Mouse (Mus musculus) c-Kit-negative CD71-positive TER-119-positive erythroid progenitor cells, embryonic 14.5 days (primary cell): ENCODE measurements around the gene Zfp637.
"Not testable (repeated sequence)": the region's sequence is repeated elsewhere in the genome, so short reads cannot be mapped to it uniquely, and the experiment has no call there.

Source experiments
- DNase-seq: peaks from one replicate; pipeline ENCODE4 v3.0.0-alpha.2; 2013; ENCODE audit warnings: low read depth, low spot score

Gene Zfp637

GRCm38 (mm10) chr6:117863751-117864150 is 22.8 kb downstream of the Zfp637 start:
- DNase-seq = no peak

- DNase-seq = no peak
These were observed 27.2 kb downstream of the Zfp637 start for GRCm38 (mm10) chr6:117868187-117868586.

GRCm38 (mm10) chr6:117871034-117871433 is 30.1 kb downstream of the Zfp637 start:
- DNase-seq = no peak

DNA sequence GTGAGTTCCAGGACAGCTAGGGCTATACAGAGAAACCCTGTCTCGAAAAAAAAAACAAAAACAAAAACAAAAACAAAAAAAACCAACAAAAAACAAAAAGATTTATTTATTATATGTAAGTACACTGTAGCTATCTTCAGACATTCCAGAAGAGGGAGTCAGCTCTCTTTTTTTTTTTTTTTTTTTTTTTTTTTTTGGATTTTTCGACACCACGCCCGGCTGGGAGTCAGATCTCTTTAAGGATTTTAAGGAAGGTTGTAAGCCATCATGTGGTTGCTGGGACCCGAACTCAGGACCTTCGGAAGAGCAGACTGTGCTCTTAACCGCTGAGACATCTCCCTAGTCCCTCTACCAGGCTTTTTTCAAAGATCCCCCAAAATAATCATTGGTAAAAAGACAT is 32.5 kb downstream of the Zfp637 start:
- DNase-seq = not testable (repeated sequence)

GRCm38 (mm10) chr6:117874621-117875281 is 33.8 kb downstream of the Zfp637 start:
- no peak for DNase-seq

DNA sequence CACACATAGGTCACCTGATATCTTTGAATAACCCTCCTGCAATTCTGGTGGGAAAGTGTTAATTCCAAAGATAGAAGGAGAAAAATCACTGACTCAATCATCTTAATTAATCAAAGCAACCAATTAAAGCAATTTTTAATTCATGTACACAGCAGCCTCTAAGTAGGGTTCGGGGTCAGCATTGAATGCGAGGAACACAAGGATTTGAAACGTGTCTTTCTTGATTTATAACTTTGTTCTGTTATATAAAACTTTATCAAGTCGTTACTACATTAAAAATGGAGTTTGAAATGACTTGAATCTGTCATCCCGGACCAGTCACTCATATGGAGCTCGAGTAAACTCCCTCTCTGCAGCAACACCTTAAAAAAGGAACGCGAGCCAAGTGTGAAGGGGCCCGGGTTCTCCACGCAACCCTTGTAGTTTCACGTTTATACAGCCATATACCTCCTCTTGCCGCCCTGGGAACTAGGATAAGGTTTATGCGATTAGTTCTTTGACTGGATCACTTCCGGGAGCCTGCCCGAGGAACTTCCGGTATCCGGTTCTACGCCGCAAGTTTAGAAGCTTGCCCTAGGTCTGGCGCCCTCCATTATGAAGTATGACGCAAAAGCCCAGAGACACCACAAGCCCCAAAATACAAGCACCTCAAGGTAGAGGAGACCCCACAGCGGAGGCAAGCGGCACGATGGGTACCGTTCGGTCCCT is 37.9 kb downstream of the Zfp637 start:
- DNase-seq = peak; percentile 84

DNA sequence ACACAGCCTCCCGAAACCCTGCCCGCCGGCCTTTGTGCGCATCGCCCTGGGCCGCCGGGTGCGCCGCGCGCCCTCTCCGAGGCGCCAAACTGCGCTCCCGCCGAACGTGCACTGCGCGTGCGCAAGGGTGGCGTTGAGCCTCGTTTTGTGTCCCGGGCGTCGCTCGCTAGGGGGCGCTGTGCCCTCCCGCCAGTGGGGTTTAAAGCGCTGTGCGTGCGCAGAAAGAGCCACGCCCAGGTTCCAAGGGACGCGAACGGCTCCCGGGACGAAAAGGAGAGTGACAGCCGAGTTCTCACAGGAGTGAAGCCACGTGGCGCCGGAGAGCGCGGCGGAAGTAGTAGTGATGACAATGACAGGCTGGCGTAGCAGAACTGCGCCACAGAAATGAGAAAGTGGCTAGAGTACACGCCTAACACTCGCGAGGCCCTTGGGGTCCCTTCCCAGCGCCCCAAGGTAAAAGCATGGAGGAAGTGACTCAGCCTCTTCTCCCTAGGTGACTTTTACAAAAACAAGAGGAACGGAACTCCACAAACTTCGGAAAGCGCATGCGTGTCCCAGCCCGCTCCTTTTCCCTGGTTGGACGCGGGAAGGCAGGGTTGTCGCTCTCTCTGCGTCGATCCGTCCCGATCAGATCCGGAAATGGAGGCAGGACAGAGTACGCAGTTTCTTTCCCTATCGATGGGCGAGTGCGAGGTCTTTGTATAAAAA is 38.6 kb downstream of the Zfp637 start:
- DNase-seq = peak; percentile 99

DNA sequence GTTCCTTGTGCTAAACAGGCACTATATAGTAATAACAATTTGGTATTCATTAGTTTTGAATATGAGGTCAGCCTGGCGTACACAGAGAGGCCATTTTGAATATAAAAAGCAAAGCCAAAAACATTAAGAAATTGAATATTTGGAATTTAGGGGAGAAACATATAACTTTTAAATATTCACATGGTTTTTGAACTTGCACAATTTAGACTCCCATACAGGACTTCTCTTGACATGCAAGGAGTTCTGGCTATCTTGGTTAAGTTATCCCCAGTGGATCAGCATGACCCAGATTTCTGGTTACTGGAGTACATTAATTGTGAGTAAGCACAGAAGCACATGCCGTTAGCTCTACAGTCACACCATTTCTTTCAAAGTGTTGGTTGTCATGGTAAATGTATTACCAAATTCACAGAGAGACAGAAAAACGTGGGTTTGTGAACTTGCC is 39.4 kb downstream of the Zfp637 start:
- DNase-seq = no peak

- no peak for DNase-seq
These were observed 40.2 kb downstream of the Zfp637 start for GRCm38 (mm10) chr6:117881229-117881628.

DNA sequence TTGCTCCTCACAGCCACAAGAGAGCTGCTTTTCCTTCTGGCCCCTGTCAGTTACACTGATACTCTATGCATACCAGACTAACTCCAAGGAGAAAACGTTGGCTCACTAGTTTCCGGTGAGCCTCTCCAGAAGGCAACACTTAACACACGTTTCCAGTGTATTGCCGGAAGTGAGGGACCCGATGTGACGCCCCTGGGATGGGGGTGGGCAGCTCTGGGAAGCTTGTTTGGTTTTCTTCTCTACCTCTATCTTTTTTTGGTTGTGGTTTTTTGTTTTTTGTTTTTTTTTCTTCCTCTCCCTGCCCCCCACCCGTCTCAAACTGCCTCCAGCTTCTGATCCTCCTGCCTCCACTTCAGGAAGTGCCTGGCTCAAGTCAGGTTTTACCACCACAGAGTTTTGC is 41.0 kb downstream of the Zfp637 start:
- DNase-seq = no peak

DNA sequence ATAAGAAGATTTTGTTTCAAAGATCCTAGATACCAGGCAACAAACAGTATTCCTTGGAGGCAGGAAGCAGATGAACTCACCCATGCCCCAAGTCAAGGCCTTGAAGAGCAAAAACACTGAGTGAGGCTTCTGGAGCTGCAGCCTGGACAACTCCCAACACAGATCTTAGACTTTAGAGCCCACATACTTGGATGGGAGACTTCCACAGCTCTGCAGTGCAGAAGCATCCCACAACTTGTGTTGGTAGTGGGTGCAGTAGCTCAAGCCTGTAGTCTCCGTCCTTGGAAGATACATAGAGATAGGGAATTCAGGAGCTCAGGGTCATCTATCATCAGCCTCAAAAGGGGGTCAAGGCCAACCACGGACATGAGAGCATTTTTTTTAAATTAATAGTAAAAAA is 45.0 kb downstream of the Zfp637 start:
- DNase-seq = no peak

DNA sequence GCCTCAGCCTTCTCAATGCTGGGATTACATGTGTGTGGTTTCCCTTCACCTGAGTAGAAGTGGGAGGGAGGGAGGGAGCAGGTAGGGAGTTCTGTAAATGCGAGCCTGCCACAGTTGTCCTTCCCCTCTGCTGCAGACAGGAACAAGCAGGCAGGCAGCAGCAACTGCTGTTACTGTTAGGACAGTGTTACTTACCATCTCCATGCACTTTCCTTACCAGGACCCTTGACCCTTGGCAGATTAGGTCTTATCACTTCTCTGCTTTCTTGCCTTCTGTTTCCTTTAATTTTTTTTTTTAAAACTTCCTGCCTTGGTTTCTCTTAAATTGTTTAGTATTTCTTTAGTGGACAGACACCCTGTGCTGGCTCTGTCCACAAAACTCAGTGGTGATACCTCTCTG is 47.1 kb downstream of the Zfp637 start:
- no peak for DNase-seq

GRCm38 (mm10) chr6:117888642-117889096 is 47.7 kb downstream of the Zfp637 start:
- DNase-seq = peak; percentile 46

- no peak for DNase-seq
These were observed 49.3 kb downstream of the Zfp637 start for GRCm38 (mm10) chr6:117890257-117890656.

- DNase-seq = no peak
These were observed 50.6 kb downstream of the Zfp637 start for GRCm38 (mm10) chr6:117891369-117892160.

GRCm38 (mm10) chr6:117892386-117892785 is 51.4 kb downstream of the Zfp637 start:
- DNase-seq = no peak

DNA sequence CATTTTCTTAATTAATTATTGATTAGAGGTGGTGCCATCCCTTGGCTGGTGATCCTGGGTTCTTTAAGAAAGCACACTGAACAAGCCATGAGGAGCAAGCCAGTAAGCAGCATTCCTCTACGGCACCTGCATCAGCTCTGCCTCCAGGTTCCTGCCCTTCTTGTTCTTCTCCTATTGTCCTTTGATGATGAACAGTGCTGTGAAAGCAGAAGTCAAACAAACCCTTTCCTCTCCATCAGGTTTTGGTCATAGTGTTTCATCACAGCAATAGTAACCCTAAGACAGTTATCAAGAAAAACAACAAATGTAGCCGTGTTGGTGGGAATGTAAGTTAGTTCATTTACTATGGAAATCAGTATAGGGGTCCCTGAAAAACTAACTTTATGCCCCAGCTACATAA is 52.5 kb downstream of the Zfp637 start:
- DNase-seq = no peak
